Mouse (Mus musculus) limb, embryonic 11.5 days (tissue): ENCODE results near the gene Tspan32. TPM values are rescaled to one million over a fixed set of nuclear protein-coding genes. Genes with fewer than 3 reads are reported as not detected.

Experiments used
- ATAC-seq: fragments of 200-750 bp; cut with Nextera tagmentation; 2 replicates; pipeline ENCODE4 v1.8.0; 2017; ENCODE audit warnings: low read depth; ENCODE audit not compliant: insufficient number of reproducible peaks, low FRiP score, low TSS enrichment
- DNase-seq: peaks from one replicate; pipeline ENCODE4 v3.0.0-alpha.2; 2015; ENCODE audit warnings: low spot score
- H3K27ac ChIP-seq: fragments of 300-500 bp; sonication (generic); replicated peaks from 2 replicates; pipeline ENCODE4 v1.5.1; 2014; ENCODE audit warnings: low read depth, mild to moderate bottlenecking, low read length
- H3K27me3 ChIP-seq: fragments of 300-500 bp; sonication (generic); 2 replicates; pipeline ENCODE4 v1.6.1; 2014; ENCODE audit warnings: mild to moderate bottlenecking, low read length, mixed read lengths; ENCODE audit not compliant: control insufficient read depth, insufficient read depth
- H3K36me3 ChIP-seq: fragments of 300-500 bp; sonication (generic); 2 replicates; pipeline ENCODE4 v1.6.1; 2014; ENCODE audit warnings: mild to moderate bottlenecking, low read length, moderate library complexity, mixed read lengths; ENCODE audit not compliant: control insufficient read depth, insufficient read depth
- H3K4me1 ChIP-seq: fragments of 300-500 bp; sonication (generic); 2 replicates; pipeline ENCODE4 v1.6.1; 2014; ENCODE audit warnings: low read length, mixed read lengths; ENCODE audit not compliant: control insufficient read depth, insufficient read depth
- H3K4me2 ChIP-seq: fragments of 300-500 bp; sonication (generic); 2 replicates; pipeline ENCODE4 v1.6.1; 2014; ENCODE audit warnings: low read depth, mild to moderate bottlenecking, moderate library complexity; ENCODE audit not compliant: severe bottlenecking
- H3K4me3 ChIP-seq: fragments of 300-500 bp; sonication (generic); 2 replicates; pipeline ENCODE4 v1.5.1; 2014; ENCODE audit warnings: low read depth, low read length
- H3K9ac ChIP-seq: fragments of 300-500 bp; sonication (generic); 2 replicates; pipeline ENCODE4 v1.6.1; 2014; ENCODE audit warnings: mild to moderate bottlenecking, low read length
- H3K9me3 ChIP-seq: fragments of 300-500 bp; sonication (generic); 2 replicates; pipeline ENCODE4 v1.6.1; 2016; ENCODE audit warnings: low read length; ENCODE audit not compliant: control insufficient read depth
- WGBS: fragments of 180-500 bp; shearing (Covaris S2); extraction: QIAGEN DNeasy Blood & Tissue Kit; methylation state at CpG from one replicate; pipeline ENCODE4 v1.1.7; 2014; 5-methylcytosine and 5-hydroxymethylcytosine counted together
- polyA plus RNA-seq: library from polyadenylated mRNA; unstranded; fragments of >200 nt; fragmentation: Nextera tagmentation; extraction: Ambion mirVana; gene quantifications from 2 replicates; pipeline ENCODE4 v1.2.1, GENCODE M21; 2014

The Tspan32 gene
- polyA plus RNA-seq, 1 experiment from 2014 or later, result 4.8 TPM

GRCm38 (mm10) chr7:142985146-142985545, 19.7 kb upstream of the Tspan32 start:
- no peaks in the 10 kb centered on the region for H3K36me3 ChIP-seq
- no peak overlapping the region for H3K4me3 ChIP-seq
- no peak overlapping the region for H3K9ac ChIP-seq
- DNase-seq (no peak), ATAC-seq (no peak)
- H3K27ac ChIP-seq, result no peak overlapping the region
- no peaks in the 10 kb centered on the region for H3K27me3 ChIP-seq
- no peak overlapping the region for H3K4me2 ChIP-seq
- H3K4me1 ChIP-seq, result no peaks in the 10 kb centered on the region
- no peaks in the 10 kb centered on the region for H3K9me3 ChIP-seq
- WGBS, result 93% methylated on average over 4 of the region's 4 CpGs

- ATAC-seq (no peak), DNase-seq (no peak)
- H3K4me3 ChIP-seq, result no peak overlapping the region
- H3K27ac ChIP-seq, result no peak overlapping the region
- H3K36me3 ChIP-seq, result no peaks in the 10 kb centered on the region
- H3K4me2 ChIP-seq, result no peak overlapping the region
- no peaks in the 10 kb centered on the region for H3K27me3 ChIP-seq
- no peaks in the 10 kb centered on the region for H3K9me3 ChIP-seq
- H3K4me1 ChIP-seq, result no peaks in the 10 kb centered on the region
- 82% methylated on average over 3 of the region's 3 CpGs for WGBS
- no peak overlapping the region for H3K9ac ChIP-seq
Measured at GRCm38 (mm10) chr7:142987718-142988117, 17.1 kb upstream of the Tspan32 start.

- DNase-seq (no peak), ATAC-seq (no peak)
- Histone ChIP-seq H3K9ac (no peak overlapping the region), H3K4me3 (no peak overlapping the region), H3K9me3 (no peaks in the 10 kb centered on the region), H3K27me3 (no peaks in the 10 kb centered on the region), H3K36me3 (no peaks in the 10 kb centered on the region), H3K27ac (no peak overlapping the region), H3K4me2 (no peak overlapping the region), H3K4me1 (no peaks in the 10 kb centered on the region)
Measured at GRCm38 (mm10) chr7:142995004-142995403, 9.8 kb upstream of the Tspan32 start.

GRCm38 (mm10) chr7:142995630-142996338, 9.1 kb upstream of the Tspan32 start:
- Histone ChIP-seq H3K4me2 (no peak overlapping the region), H3K4me3 (no peak overlapping the region), H3K27me3 (no peaks in the 10 kb centered on the region), H3K4me1 (no peaks in the 10 kb centered on the region), H3K36me3 (no peaks in the 10 kb centered on the region), H3K27ac (no peak overlapping the region), H3K9ac (no peak overlapping the region), H3K9me3 (no peaks in the 10 kb centered on the region)
- no peak for ATAC-seq
- WGBS, result 59% methylated on average over 3 of the region's 3 CpGs
- no peak for DNase-seq

- H3K27me3 ChIP-seq, result no peaks in the 10 kb centered on the region
- ATAC-seq, result no peak
- no peaks in the 10 kb centered on the region for H3K36me3 ChIP-seq
- H3K9me3 ChIP-seq, result no peaks in the 10 kb centered on the region
- DNase-seq, result no peak
- no peak overlapping the region for H3K4me3 ChIP-seq
- H3K4me2 ChIP-seq, result no peak overlapping the region
- H3K27ac ChIP-seq, result no peak overlapping the region
- 89% methylated on average over 2 of the region's 2 CpGs for WGBS
- H3K4me1 ChIP-seq, result no peaks in the 10 kb centered on the region
- no peak overlapping the region for H3K9ac ChIP-seq
Measured at GRCm38 (mm10) chr7:142996998-142997397, 7.8 kb upstream of the Tspan32 start.

- H3K27me3 ChIP-seq, result no peaks in the 10 kb centered on the region
- DNase-seq (no peak), ATAC-seq (no peak)
- H3K27ac ChIP-seq, result no peak overlapping the region
- no peak overlapping the region for H3K4me3 ChIP-seq
- no peak overlapping the region for H3K4me2 ChIP-seq
- no peaks in the 10 kb centered on the region for H3K4me1 ChIP-seq
- H3K36me3 ChIP-seq, result no peaks in the 10 kb centered on the region
- no peak overlapping the region for H3K9ac ChIP-seq
- H3K9me3 ChIP-seq, result no peaks in the 10 kb centered on the region
- 82% methylated on average over 3 of the region's 3 CpGs for WGBS
Measured at GRCm38 (mm10) chr7:142997403-142998150, 7.3 kb upstream of the Tspan32 start.

GRCm38 (mm10) chr7:143002679-143003078, 2.2 kb upstream of the Tspan32 start:
- ATAC-seq, result no peak
- Histone ChIP-seq H3K4me3 (no peak overlapping the region), H3K4me2 (no peak overlapping the region), H3K36me3 (no peaks in the 10 kb centered on the region), H3K4me1 (peaks cover 11% of the 10 kb centered on the region), H3K27me3 (no peaks in the 10 kb centered on the region), H3K9me3 (no peaks in the 10 kb centered on the region), H3K9ac (no peak overlapping the region), H3K27ac (no peak overlapping the region)
- 25% methylated on average over 3 of the region's 3 CpGs for WGBS
- peak; percentile 35 for DNase-seq

GRCm38 (mm10) chr7:143005344-143006096, 674 bp downstream of the Tspan32 start:
- Histone ChIP-seq H3K4me2 (no peak overlapping the region), H3K9me3 (no peaks in the 10 kb centered on the region), H3K27ac (no peak overlapping the region), H3K36me3 (no peaks in the 10 kb centered on the region), H3K9ac (no peak overlapping the region; the same call in 1 of the 2 replicates), H3K27me3 (no peaks in the 10 kb centered on the region), H3K4me1 (peaks cover 28% of the 10 kb centered on the region), H3K4me3 (no peak overlapping the region; the same call in 1 of the 2 replicates)
- DNase-seq, result no peak
- no peak for ATAC-seq
- WGBS, result 84% methylated on average over 6 of the region's 6 CpGs
